Mouse (Mus musculus) urinary bladder, postnatal 4 days (tissue): ENCODE data around the gene Nek6.

Source experiments
- DNase-seq, 2 experiments: peaks; one replicate each; pipeline ENCODE4 v3.0.0; 2021 to 2022; ENCODE audit warnings: low spot score in 2 of 2

Nek6 gene

GRCm38 (mm10) chr2:38621076-38621475, 109.6 kb downstream of the Nek6 start:
- no peak for DNase-seq

DNA sequence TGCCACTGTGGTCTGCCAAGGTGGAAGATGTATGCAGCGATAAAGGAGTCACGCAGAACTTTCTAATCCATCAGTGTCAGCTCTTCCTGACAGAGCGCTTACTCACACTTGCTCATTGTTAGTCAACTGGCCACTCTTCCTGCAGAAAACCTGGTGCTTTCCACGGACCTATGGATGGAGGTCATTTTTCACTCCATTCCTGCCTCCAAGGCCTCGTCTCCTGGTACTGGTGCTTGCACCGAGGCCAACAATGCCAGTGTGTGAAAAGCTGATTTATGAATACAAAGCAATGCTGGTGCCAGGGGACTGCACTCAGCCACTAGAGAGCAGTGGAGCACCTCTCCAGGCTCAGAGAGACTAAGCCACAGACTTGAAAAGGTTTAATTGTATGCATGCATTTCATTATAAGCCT, 110.2 kb downstream of the Nek6 start:
- DNase-seq = no peak

DNA sequence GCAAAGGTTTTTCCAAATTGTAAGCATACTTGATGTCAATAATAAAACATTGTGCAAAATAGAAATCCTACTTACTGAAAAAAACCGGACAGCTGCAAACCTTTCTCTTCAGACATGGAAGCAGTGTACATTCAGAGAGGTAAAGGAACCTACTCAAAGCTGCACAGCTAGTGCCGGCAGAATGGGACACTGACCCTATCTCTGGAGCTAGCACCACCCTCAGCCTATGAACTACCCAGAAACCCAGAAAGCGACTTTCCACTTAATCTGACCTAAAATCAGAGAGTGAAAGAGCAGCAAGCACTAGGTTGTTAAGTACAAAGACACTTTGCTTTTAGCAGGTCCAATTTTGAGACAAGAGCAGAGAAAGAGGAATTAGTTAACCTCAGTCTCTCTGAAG, 112.0 kb downstream of the Nek6 start:
- DNase-seq = no peak

- no peak for DNase-seq
Measured at GRCm38 (mm10) chr2:38623821-38624590, 112.6 kb downstream of the Nek6 start.

DNA sequence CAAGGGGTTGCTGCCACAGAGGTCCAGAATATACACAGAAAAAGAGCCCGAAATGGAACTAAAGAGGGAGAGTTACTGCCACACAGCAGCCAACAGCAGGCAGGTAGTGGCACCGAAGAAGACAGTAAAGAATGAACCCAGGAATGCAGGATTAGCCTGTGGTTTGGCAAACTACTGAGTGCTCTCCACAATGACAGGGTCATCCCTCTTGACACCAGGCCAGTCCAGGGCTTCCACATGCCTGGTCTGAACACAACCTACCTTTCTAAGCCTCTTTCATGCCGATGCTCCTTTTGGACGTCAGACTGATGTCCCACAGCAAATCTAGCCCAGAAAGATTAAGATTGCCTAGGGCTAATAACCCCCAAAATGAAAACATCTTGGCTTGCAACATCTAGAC, 117.4 kb downstream of the Nek6 start:
- DNase-seq = no peak

- no peak for DNase-seq
Measured at GRCm38 (mm10) chr2:38629451-38629850, 118.0 kb downstream of the Nek6 start.

DNA sequence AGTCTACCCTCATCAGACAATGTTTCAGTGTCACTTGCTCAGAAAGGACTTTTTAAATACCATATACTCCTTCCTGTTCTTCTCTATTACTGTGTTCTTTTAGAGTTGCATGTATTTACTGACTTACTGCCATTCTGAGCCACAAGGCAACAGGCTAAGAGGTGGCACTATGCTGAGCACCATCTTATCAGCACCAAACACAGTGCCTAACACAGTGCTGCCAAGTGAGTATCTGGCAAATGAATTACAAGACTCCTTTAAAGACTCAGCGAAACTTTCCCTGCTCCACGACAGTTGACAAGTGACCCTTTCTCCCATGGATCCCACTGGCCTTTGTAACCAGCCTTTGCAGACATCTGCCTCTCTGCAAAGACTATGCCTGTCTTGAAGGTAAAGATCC, 119.1 kb downstream of the Nek6 start:
- DNase-seq = no peak

DNA sequence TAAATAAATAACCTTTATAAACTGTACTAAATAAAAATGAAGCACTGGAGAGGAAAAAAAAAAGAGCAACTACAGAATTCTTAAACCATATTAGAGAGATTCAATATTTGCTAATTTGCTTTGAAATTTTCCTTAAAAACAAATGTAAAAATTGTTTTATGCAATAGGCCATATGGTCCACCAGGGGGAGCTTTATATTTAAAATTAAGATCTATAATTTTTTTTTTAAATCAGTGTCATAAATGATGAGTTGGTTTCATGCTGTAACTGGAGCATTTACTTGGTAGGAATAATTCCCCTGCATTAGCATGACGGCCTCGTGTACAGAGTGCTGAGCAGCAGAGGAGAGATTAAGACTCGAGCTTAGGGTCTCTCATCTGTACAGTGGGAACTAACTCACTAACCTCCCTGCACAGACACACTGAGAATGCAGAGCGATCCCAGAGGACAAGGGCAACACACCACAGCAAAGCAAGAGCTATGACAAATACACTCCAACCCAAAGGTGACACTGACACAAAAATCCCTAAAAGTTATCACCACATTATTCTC, 126.3 kb downstream of the Nek6 start:
- no peak for DNase-seq

DNA sequence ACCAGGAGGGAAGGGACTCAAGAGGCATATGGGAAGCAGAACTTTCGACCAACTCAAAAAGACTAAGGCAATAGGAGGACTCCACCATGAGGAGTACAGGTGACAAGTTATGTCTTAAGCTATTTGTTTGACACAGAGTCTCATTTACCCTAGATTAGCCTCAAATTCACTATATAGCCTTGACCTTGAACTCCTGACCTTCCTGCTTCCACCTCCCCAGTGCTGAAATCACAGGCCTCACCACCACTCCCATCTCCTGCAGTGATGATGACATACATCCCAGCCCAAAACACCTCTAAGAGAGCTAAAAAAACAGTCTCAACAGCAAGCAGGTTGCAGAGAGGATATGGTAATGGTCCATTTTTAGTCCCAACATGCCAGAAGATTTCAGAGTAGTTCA, 130.3 kb downstream of the Nek6 start:
- DNase-seq = no peak

- DNase-seq = peak; percentile 81 to 88
Measured at GRCm38 (mm10) chr2:38643625-38644427, 132.4 kb downstream of the Nek6 start, which contains the start of gene Psmb7. Gene Psmb7, minus strand, starts transcription at chr2:38644087.
